Mouse (Mus musculus): Measurements from ENCODE around the gene Ldhb. TPM values are rescaled to one million over a fixed set of nuclear protein-coding genes. Genes with fewer than 3 reads are reported as not detected.
"Not testable (repeated sequence)": the region's sequence is repeated elsewhere in the genome, so short reads cannot be mapped to it uniquely, and the experiment has no call there.

Ldhb gene
- polyA plus RNA-seq, 1 experiment = 17.0 TPM

- H3K27ac ChIP-seq (ENCODE audit: insufficient read depth, low read depth, low read length) = no peak overlapping the region
- no peak for TF ChIP-seq CTCF (IDR thresholded peaks at IDR 0.05; ENCODE audit: low read depth, low read length)
- TF ChIP-seq POLR2A (IDR thresholded peaks at IDR 0.05; ENCODE audit: borderline replicate concordance, low read depth, low read length) = no peak
- no peaks in the 10 kb centered on the region for H3K4me1 ChIP-seq (ENCODE audit: control insufficient read depth, insufficient read depth, low read length)
- no peak overlapping the region for H3K4me3 ChIP-seq (ENCODE audit: insufficient read depth, low read length)
Measured at GRCm38 (mm10) chr6:142502519-142503125, 5.1 kb downstream of the Ldhb start.

- not testable (repeated sequence) for H3K27ac ChIP-seq (ENCODE audit: insufficient read depth, low read depth, low read length)
Measured at GRCm38 (mm10) chr6:142490114-142490513, 17.6 kb downstream of the Ldhb start.

GRCm38 (mm10) chr6:142487638-142488037, 20.1 kb downstream of the Ldhb start:
- H3K4me3 ChIP-seq (ENCODE audit: insufficient read depth, low read length) = no peak overlapping the region
- no peak overlapping the region for H3K27ac ChIP-seq (ENCODE audit: insufficient read depth, low read depth, low read length)
- TF ChIP-seq CTCF (IDR thresholded peaks at IDR 0.05; ENCODE audit: low read depth, low read length) (no peak), POLR2A (IDR thresholded peaks at IDR 0.05; ENCODE audit: borderline replicate concordance, low read depth, low read length) (no peak)
- H3K4me1 ChIP-seq (ENCODE audit: control insufficient read depth, insufficient read depth, low read length) = no peaks in the 10 kb centered on the region

More at GRCm38 (mm10) chr6:142490114-142490513, 17.6 kb downstream of the Ldhb start:
- not testable (repeated sequence) for H3K4me3 ChIP-seq (ENCODE audit: insufficient read depth, low read length); H3K4me1 ChIP-seq (ENCODE audit: control insufficient read depth, insufficient read depth, low read length)

- Histone ChIP-seq H3K4me1 (ENCODE audit: control insufficient read depth, insufficient read depth, low read length) (no peaks in the 10 kb centered on the region), H3K27ac (ENCODE audit: insufficient read depth, low read depth, low read length) (no peak overlapping the region), H3K4me3 (ENCODE audit: insufficient read depth, low read length) (no peak overlapping the region)
- TF ChIP-seq POLR2A (IDR thresholded peaks at IDR 0.05; ENCODE audit: borderline replicate concordance, low read depth, low read length) (no peak), CTCF (IDR thresholded peaks at IDR 0.05; ENCODE audit: low read depth, low read length) (no peak)
Measured at GRCm38 (mm10) chr6:142485478-142486123, 22.2 kb downstream of the Ldhb start.

- TF ChIP-seq POLR2A (IDR thresholded peaks at IDR 0.05; ENCODE audit: borderline replicate concordance, low read depth, low read length) (no peak), CTCF (IDR thresholded peaks at IDR 0.05; ENCODE audit: low read depth, low read length) (no peak)
- no peak overlapping the region for H3K27ac ChIP-seq (ENCODE audit: insufficient read depth, low read depth, low read length)
- H3K4me3 ChIP-seq (ENCODE audit: insufficient read depth, low read length) = no peak overlapping the region
- no peaks in the 10 kb centered on the region for H3K4me1 ChIP-seq (ENCODE audit: control insufficient read depth, insufficient read depth, low read length)
Measured at GRCm38 (mm10) chr6:142477239-142477638, 30.5 kb downstream of the Ldhb start.

GRCm38 (mm10) chr6:142472801-142473203, 35.0 kb downstream of the Ldhb start, which contains the start of gene Gys2:
Gys2 (minus strand) TSS chr6:142473109.
- TF ChIP-seq CTCF (IDR thresholded peaks at IDR 0.05; ENCODE audit: low read depth, low read length) = no peak
- Histone ChIP-seq H3K4me1 (ENCODE audit: control insufficient read depth, insufficient read depth, low read length) (no peaks in the 10 kb centered on the region), H3K4me3 (ENCODE audit: insufficient read depth, low read length) (no peak within 1 kb of the TSS), H3K27ac (ENCODE audit: insufficient read depth, low read depth, low read length) (no peak within 1 kb of the TSS)

GRCm38 (mm10) chr6:142471141-142471540, 36.6 kb downstream of the Ldhb start:
- Histone ChIP-seq H3K4me1 (ENCODE audit: control insufficient read depth, insufficient read depth, low read length) (no peaks in the 10 kb centered on the region), H3K27ac (ENCODE audit: insufficient read depth, low read depth, low read length) (no peak overlapping the region), H3K4me3 (ENCODE audit: insufficient read depth, low read length) (no peak overlapping the region)
- TF ChIP-seq POLR2A (IDR thresholded peaks at IDR 0.05; ENCODE audit: borderline replicate concordance, low read depth, low read length) (no peak), CTCF (IDR thresholded peaks at IDR 0.05; ENCODE audit: low read depth, low read length) (no peak)

GRCm38 (mm10) chr6:142469602-142470001, 38.2 kb downstream of the Ldhb start:
- H3K27ac ChIP-seq (ENCODE audit: insufficient read depth, low read depth, low read length) = no peak overlapping the region
- H3K4me1 ChIP-seq (ENCODE audit: control insufficient read depth, insufficient read depth, low read length) = no peaks in the 10 kb centered on the region
- no peak overlapping the region for H3K4me3 ChIP-seq (ENCODE audit: insufficient read depth, low read length)
- TF ChIP-seq CTCF (IDR thresholded peaks at IDR 0.05; ENCODE audit: low read depth, low read length) (no peak), POLR2A (IDR thresholded peaks at IDR 0.05; ENCODE audit: borderline replicate concordance, low read depth, low read length) (no peak)

GRCm38 (mm10) chr6:142462194-142462593, 45.6 kb downstream of the Ldhb start:
- H3K4me3 ChIP-seq (ENCODE audit: insufficient read depth, low read length) = no peak overlapping the region
- H3K27ac ChIP-seq (ENCODE audit: insufficient read depth, low read depth, low read length) = no peak overlapping the region
- H3K4me1 ChIP-seq (ENCODE audit: control insufficient read depth, insufficient read depth, low read length) = no peaks in the 10 kb centered on the region
- TF ChIP-seq CTCF (IDR thresholded peaks at IDR 0.05; ENCODE audit: low read depth, low read length) = no peak
- no peak for TF ChIP-seq POLR2A (IDR thresholded peaks at IDR 0.05; ENCODE audit: borderline replicate concordance, low read depth, low read length)

- Histone ChIP-seq H3K4me1 (ENCODE audit: control insufficient read depth, insufficient read depth, low read length) (no peaks in the 10 kb centered on the region), H3K27ac (ENCODE audit: insufficient read depth, low read depth, low read length) (no peak overlapping the region)
- TF ChIP-seq CTCF (IDR thresholded peaks at IDR 0.05; ENCODE audit: low read depth, low read length) (no peak), POLR2A (IDR thresholded peaks at IDR 0.05; ENCODE audit: borderline replicate concordance, low read depth, low read length) (no peak)
Measured at GRCm38 (mm10) chr6:142459017-142459678, 48.6 kb downstream of the Ldhb start.

More at GRCm38 (mm10) chr6:142459017-142459678, 48.6 kb downstream of the Ldhb start:
- H3K4me3 ChIP-seq (ENCODE audit: insufficient read depth, low read length) = no peak overlapping the region

Measured in bone marrow macrophage, adult 2 months (primary cell).